Mouse (Mus musculus): ENCODE results near the gene Carmil1.

The Carmil1 gene

GRCm38 (mm10) chr13:24211229-24211628 lies 69.4 kb downstream of the Carmil1 start:
- no peak for DNase-seq (ENCODE audit: low spot score)

- DNase-seq (ENCODE audit: low spot score), result no peak
Observed at GRCm38 (mm10) chr13:24206097-24206496, 74.5 kb downstream of the Carmil1 start.

DNA sequence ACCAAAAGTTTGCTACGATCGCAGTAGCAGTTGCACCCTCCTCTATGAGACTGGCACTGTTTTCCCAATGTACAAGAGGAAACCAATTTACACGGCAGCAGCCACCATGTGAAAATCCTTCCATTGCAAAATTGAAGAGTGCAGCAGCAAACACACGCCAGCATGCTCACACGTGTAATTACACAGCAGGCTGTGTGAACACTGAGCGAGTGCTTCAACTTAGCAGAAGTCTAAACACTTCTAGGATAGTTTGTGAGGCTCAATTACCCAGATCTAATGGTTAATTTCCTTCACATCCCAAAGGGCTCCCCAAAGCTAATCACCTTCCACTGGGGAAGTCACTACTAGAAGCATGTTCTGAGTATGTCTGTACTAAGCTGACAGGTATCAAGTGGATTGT lies 78.3 kb downstream of the Carmil1 start:
- no peak for DNase-seq (ENCODE audit: low spot score)

GRCm38 (mm10) chr13:24199861-24200543 lies 80.6 kb downstream of the Carmil1 start:
- no peak for DNase-seq (ENCODE audit: low spot score)

DNA sequence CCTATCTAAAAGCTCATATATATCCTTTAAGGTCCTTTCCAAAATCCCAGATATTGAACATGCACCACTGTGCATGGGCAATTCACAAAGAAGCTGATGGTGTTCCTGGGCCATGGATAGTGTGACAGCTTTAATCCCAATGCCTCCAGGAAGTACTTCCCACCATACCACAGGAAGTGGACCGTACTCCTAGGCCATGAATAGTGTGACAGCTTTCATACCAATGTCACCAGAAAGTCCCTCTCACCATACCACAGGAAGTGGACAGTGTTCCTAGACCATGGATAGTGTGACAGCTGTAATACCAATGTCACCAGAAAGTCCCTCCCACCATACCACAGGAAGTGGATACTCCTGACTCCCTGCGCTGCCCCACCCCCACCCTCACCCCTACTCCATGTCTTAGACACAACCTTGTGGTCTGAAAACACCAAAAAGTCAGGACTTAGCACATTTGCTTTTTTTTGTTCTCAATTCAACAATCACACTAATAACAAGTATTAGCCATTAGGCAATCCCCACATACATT lies 82.1 kb downstream of the Carmil1 start:
- no peak for DNase-seq (ENCODE audit: low spot score)

- DNase-seq (ENCODE audit: low spot score), result no peak
Observed at GRCm38 (mm10) chr13:24195371-24195770, 85.2 kb downstream of the Carmil1 start.

- no peak for DNase-seq (ENCODE audit: low spot score)
Observed at GRCm38 (mm10) chr13:24194018-24194417, 86.6 kb downstream of the Carmil1 start.

- DNase-seq (ENCODE audit: low spot score), result no peak
Observed at GRCm38 (mm10) chr13:24190875-24191663, 89.5 kb downstream of the Carmil1 start.

DNA sequence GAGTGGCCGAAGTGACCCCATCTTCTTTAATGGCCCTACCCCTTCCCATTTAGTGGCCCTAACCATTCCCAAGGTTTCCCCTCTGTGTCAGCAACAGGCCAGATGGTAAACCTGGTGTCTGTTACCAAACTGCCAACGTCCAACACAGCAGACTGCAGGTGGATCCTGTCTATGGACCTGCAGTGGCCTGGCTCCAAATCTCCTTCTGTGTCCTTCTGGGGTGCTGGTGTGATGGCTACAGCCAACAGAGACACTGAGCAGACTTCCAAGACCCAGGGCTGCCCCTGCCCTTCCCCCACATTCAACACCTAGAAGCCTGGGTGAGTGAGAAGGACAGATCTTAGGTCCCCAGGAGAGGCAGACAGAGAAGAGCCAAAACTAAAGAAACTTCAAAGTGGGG lies 93.6 kb downstream of the Carmil1 start:
- no peak for DNase-seq (ENCODE audit: low spot score)

DNA sequence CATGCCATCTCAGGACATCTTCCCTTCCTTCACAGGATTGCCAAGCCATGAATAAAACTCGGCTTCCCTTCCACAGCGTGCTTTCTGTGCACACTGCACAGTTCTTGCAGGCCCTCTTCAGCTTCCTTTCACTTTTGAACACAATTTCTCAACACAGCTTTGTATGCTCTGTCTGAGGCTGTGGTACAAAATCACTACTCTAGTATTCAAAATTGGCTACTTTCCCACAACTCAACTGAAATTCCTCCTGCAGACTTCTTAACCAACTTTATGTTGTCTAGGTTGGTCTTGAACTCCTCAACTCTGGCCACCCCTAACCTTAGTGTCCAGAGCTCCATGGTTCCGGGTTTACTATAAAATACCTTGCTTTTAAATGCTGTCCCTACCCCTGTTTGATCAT lies 95.0 kb downstream of the Carmil1 start:
- no peak for DNase-seq (ENCODE audit: low spot score)

DNA sequence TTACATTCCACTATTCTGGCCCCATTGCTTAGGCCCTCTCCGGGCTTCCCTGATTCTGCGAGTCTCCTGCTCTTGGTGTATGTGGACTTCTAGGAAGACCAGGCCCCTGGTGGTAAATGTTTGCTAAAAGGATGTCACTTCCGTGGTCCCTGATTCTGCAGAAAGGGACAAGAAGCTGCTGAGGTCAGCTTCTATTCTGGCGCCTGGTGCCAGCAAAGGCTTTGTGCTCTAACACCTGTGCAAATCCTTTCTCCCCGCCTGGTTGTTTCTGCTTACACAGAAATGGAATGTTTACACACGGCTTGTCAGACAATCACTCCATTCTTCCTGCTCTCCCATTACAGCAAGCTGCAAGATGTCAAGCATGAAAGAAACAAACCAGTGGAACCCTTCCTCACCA lies 97.7 kb downstream of the Carmil1 start:
- DNase-seq (ENCODE audit: low spot score), result no peak

DNA sequence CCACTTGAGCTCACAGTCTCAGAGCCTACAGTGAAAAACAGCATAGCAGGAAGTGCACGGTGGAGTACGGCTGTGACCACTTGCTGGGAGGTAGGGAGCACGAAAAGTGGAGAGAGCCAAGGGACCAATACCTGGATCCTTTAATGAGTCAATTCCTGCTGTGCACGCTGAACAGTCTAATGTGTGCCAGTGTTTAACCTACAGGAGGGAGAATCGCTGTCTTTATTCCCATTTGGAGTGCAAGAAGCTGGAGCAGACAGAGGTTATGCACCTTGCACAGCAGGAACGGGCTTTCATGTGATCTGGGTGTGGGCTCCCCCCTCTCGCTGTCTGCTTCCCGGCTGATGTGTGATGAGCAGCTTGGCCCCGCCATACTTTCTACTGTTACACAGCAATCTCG lies 101.1 kb downstream of the Carmil1 start:
- no peak for DNase-seq (ENCODE audit: low spot score)

DNA sequence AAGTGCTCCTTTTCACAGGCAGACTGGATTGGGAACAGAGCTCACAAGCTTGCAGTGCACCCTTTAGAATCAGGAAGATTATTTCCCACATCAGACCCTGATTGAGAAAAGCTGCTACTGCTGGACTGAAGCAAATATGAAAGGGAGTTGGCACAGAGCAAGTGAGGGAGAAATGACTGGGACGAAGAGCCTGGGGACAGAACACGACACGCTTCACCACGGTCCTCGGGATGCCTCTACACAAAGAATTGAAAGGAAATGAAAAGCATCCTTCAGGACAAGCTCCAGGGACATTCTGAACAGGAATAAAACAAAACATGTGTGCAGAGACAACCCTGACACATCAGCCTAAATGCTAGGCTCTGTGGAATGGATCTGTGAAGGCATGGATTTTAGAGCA lies 103.0 kb downstream of the Carmil1 start:
- no peak for DNase-seq (ENCODE audit: low spot score)

- DNase-seq (ENCODE audit: low spot score), result no peak
Observed at GRCm38 (mm10) chr13:24176835-24177234, 103.8 kb downstream of the Carmil1 start.

GRCm38 (mm10) chr13:24169658-24170057 lies 110.9 kb downstream of the Carmil1 start:
- no peak for DNase-seq (ENCODE audit: low spot score)

GRCm38 (mm10) chr13:24163368-24163767 lies 117.2 kb downstream of the Carmil1 start:
- DNase-seq (ENCODE audit: low spot score), result no peak

DNA sequence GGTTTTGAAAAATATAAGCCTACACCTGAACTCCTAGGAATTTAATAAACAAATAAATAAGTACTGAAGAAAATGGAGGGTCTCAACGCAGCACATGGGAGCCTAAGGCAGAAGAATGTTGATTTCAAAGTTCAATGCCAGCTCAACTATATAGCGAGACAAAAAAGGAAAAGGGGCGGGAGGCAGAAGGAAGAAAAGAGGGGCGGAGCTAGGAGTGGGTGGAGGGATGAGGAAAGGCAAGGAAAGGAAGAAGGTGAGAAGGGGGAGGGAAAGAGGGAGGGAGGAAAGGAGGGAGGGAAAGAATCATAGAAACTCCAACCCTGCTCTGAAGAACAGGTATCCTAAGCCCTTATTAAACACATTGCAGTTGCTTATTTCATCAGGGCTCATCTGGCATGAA lies 119.5 kb downstream of the Carmil1 start:
- no peak for DNase-seq (ENCODE audit: low spot score)

DNA sequence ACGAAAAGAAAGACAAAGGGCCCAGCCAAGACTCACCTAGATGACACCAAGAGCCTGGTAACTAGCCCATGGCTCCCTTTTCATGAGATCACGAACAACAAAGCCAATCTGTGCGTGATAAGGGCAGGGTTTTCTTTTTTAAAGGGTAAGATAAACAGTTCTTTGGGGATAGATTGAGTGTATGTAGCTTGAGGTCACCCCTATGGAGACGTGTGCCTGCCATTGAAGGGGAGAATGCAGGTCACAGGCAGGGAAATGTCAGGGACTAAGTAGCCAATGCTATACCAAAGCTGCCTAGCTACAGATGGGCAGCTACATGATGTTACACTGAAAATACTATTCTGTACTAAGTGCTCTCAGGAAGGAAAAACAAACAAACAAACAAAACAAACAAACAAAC lies 120.6 kb downstream of the Carmil1 start:
- DNase-seq (ENCODE audit: low spot score), result no peak

DNA sequence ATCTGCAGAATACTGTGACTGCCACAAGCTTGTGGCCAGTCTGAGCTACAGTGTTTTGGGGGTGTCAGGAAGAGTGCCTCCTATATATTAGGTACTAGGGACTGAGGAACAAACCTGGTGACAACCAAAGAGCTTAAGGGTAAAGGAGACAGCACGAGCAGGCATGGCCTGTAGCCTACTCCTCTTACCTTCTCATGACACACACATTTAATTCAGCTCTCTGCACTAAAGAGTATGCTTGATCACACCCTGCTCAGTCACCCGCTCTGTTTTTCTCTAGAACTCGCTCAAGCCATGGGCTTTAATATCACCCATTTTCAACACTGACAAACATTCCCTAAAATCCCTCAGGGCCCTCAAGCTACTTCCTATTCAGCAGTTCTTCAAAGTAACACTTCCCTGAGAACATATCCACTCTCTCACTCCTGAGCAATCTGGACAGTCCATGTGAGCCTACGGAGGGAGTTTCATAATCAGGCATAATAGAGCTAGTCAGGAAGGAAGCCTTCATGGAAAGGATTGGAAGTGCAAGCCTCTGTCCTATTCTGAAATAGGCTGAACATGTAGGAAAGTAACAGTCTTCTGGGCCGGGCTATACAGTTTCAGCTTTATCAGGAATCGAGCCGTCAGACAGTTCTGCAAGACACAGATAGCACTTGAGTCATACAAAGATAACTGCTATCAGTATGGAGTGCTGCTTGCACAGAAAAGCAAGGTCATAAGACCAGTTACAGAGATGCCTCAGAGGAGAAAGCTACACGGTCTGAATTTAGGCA lies 121.2 kb downstream of the Carmil1 start:
- no peak for DNase-seq (ENCODE audit: low spot score)

GRCm38 (mm10) chr13:24157560-24158011 lies 123.0 kb downstream of the Carmil1 start:
- DNase-seq (ENCODE audit: low spot score), result no peak

- DNase-seq (ENCODE audit: low spot score), result no peak
Observed at GRCm38 (mm10) chr13:24155190-24155589, 125.4 kb downstream of the Carmil1 start.

DNA sequence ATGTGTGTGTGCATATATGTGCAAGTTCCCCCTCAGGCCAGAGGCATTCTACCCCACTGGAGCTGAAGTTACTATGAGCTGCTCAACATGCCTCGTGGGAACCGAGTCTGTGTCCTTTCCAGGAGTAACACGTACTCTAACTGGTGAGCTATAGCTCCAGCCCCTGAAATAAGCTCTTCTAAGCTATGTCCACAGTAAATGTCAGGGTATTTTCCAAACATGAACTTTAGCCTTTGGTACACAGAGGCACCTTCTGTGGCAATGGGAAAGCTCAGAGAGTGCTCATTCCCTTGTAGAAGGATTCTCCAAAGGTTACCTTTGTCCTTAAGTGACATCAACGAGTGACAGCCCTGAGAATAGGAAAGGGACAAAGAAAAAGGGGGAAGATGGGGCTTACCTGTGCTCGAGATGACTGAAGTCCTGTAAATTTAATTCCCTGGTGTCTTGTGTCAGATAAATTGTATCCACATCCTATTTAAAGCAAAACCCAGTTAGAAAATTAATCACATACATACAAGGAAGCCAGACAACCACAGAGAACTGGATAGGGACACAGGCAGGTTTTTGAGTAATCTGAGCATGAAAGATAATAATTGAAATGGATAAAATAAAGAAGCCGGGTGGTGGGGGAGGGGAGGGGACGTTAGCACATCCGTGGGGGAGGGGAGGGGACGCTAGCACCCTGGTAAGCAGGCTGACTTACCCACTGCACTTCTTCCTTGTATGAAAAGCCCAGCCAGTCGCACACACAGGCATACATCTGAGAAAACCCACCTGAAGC lies 126.1 kb downstream of the Carmil1 start:
- no peak for DNase-seq (ENCODE audit: low spot score)
